Mouse (Mus musculus) liver, embryonic 16.5 days (tissue): ENCODE measurements around the gene Gm3317. TPM values are rescaled to one million over a fixed set of nuclear protein-coding genes. Genes with fewer than 3 reads are reported as not detected.
"Not testable (repeated sequence)": the region's sequence is repeated elsewhere in the genome, so short reads cannot be mapped to it uniquely, and the experiment has no call there.

Experiments used
- ATAC-seq: fragments of 200-750 bp; cut with Nextera tagmentation; 2 replicates; pipeline ENCODE4 v1.8.0; 2017; ENCODE audit warnings: low read depth, mild to moderate bottlenecking, moderate number of reproducible peaks, moderate library complexity
- H3K27ac ChIP-seq: fragments of 300-500 bp; sonication (generic); 2 replicates; pipeline ENCODE4 v1.5.1; 2014; ENCODE audit warnings: mild to moderate bottlenecking, low read length
- H3K27me3 ChIP-seq: fragments of 300-500 bp; sonication (generic); 2 replicates; pipeline ENCODE4 v1.6.1; 2014; ENCODE audit warnings: low read depth, low read length, mixed read lengths; ENCODE audit not compliant: control insufficient read depth, insufficient read depth
- H3K36me3 ChIP-seq: fragments of 300-500 bp; sonication (generic); 2 replicates; pipeline ENCODE4 v1.6.1; 2014; ENCODE audit warnings: mild to moderate bottlenecking; ENCODE audit not compliant: control insufficient read depth, insufficient read depth
- H3K4me1 ChIP-seq: fragments of 300-500 bp; sonication (generic); 2 replicates; pipeline ENCODE4 v1.6.1; 2014; ENCODE audit warnings: low read depth, low read length, mixed read lengths; ENCODE audit not compliant: control insufficient read depth
- H3K4me2 ChIP-seq: fragments of 300-500 bp; sonication (generic); 2 replicates; pipeline ENCODE4 v1.6.1; 2014; ENCODE audit warnings: low read depth, low read length, mixed read lengths
- H3K4me3 ChIP-seq: fragments of 300-500 bp; sonication (generic); 2 replicates; pipeline ENCODE4 v1.5.1; 2014; ENCODE audit warnings: low read depth, mild to moderate bottlenecking, low read length
- H3K9ac ChIP-seq: fragments of 300-500 bp; sonication (generic); 2 replicates; pipeline ENCODE4 v1.6.1; 2014; ENCODE audit warnings: low read depth, low read length
- H3K9me3 ChIP-seq: fragments of 300-500 bp; sonication (generic); replicated peaks from 2 replicates; pipeline ENCODE4 v1.6.1; 2016; ENCODE audit warnings: low read length; ENCODE audit not compliant: control insufficient read depth
- WGBS: fragments of 180-500 bp; shearing (Covaris S2); extraction: QIAGEN DNeasy Blood & Tissue Kit; methylation state at CpG from one replicate; pipeline ENCODE4 v1.1.7; 2014; ENCODE audit not compliant: insufficient replicate concordance; 5-methylcytosine and 5-hydroxymethylcytosine counted together
- polyA plus RNA-seq: library from polyadenylated mRNA; unstranded; fragments of >200 nt; fragmentation: Nextera tagmentation; extraction: Ambion mirVana; gene quantifications from 2 replicates; pipeline ENCODE4 v1.2.1, GENCODE M21; 2015

Gm3317 gene
- polyA plus RNA-seq: not detected in 2 replicates

- H3K9ac ChIP-seq, H3K4me2 ChIP-seq, ATAC-seq, H3K36me3 ChIP-seq, H3K9me3 ChIP-seq, H3K4me1 ChIP-seq, H3K27me3 ChIP-seq, H3K4me3 ChIP-seq, H3K27ac ChIP-seq: not testable (repeated sequence)
- WGBS: no CpG with 5 or more reads among the region's 1 CpGs
These were observed at the start of gene Gm3317 for GRCm38 (mm10) chr14:5164235-5164634. Gene Gm3317, plus strand, starts transcription at chr14:5164535.

GRCm38 (mm10) chr14:5131219-5131618 lies 33.1 kb upstream of the Gm3317 start, which contains the start of gene Gm8279:
Gene Gm8279, plus strand, starts transcription at chr14:5131519.
- H3K4me1 ChIP-seq, H3K27ac ChIP-seq, H3K27me3 ChIP-seq, H3K36me3 ChIP-seq, H3K9ac ChIP-seq, H3K9me3 ChIP-seq, H3K4me2 ChIP-seq, H3K4me3 ChIP-seq, ATAC-seq: not testable (repeated sequence)
- 50% methylated on average over 1 of the region's 2 CpGs for WGBS

DNA sequence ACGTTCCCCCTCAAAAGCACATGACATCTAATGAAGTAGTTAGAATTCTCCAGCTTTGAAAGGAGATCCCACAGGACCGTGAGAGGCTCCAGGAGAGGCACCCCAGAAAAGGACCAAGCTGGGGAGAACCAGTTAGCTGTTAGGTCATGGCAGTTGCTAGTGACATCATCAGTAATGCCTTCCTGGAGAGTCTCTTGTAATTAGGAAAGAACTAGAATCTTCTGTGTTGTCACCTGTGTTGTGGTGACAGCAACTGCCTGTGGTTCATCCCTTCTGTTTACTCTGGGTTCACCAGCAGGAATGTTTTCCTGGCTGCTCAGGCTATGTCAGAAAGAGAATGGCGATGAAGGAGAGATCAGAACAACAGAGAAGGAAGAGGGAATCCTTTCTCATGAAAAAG lies 21.2 kb downstream of the Gm3317 start, which contains the start of gene Gm8271:
Gene Gm8271 (plus strand): TSS at position 301 of the 400 bp plus-strand sequence.
- not testable (repeated sequence) for H3K27ac ChIP-seq, H3K4me2 ChIP-seq, H3K4me1 ChIP-seq, ATAC-seq, H3K27me3 ChIP-seq, H3K4me3 ChIP-seq, H3K9ac ChIP-seq, H3K9me3 ChIP-seq, H3K36me3 ChIP-seq
- WGBS: no CpG with 5 or more reads among the region's 3 CpGs

Other genes with a start within 250 kb of the Gm3317 start
- not detected in 2 replicates for gene Gm8297, start 180.6 kb upstream of the Gm3317 start, polyA plus RNA-seq
- gene Gm3298, start 148.6 kb upstream of the Gm3317 start, polyA plus RNA-seq: not detected in 2 replicates
- gene 4930555G01Rik, start 113.9 kb upstream of the Gm3317 start, polyA plus RNA-seq: not detected in 2 replicates
- not detected in 2 replicates for gene Gm8281, start 93.5 kb upstream of the Gm3317 start, polyA plus RNA-seq
- gene Gm8279, start 33.0 kb upstream of the Gm3317 start, polyA plus RNA-seq: not detected in 2 replicates
- not detected in 2 replicates for gene Gm8271, start 21.3 kb downstream of the Gm3317 start, polyA plus RNA-seq
- gene Gm3526, start 96.0 kb downstream of the Gm3317 start, polyA plus RNA-seq: not detected in 2 replicates
- not detected in 2 replicates for gene Gm3542, start 170.4 kb downstream of the Gm3317 start, polyA plus RNA-seq
- gene Gm3500, start 224.5 kb downstream of the Gm3317 start, polyA plus RNA-seq: not detected in 2 replicates